Mouse (Mus musculus) forebrain, postnatal 0 days (tissue): ENCODE data around the gene Slc29a3. TPM values are rescaled to one million over a fixed set of nuclear protein-coding genes. Genes with fewer than 3 reads are reported as not detected.

Source experiments
- ATAC-seq: fragments of 200-750 bp; cut with Nextera tagmentation; 2 replicates; pipeline ENCODE4 v1.8.0; 2017; ENCODE audit warnings: mild to moderate bottlenecking, moderate library complexity
- DNase-seq: peaks from one replicate; pipeline ENCODE4 v3.0.0-alpha.2; 2015
- H3K27ac ChIP-seq: fragments of 300-500 bp; sonication (generic); 2 replicates; pipeline ENCODE4 v1.5.1; 2014; ENCODE audit warnings: low read depth, mild to moderate bottlenecking, antibody characterized with exemption, low read length, moderate library complexity, mixed read lengths
- H3K27me3 ChIP-seq: fragments of 300-500 bp; sonication (generic); 2 replicates; pipeline ENCODE4 v1.6.1; 2014; ENCODE audit warnings: mild to moderate bottlenecking, low read length, mixed read lengths; ENCODE audit not compliant: insufficient read depth
- H3K36me3 ChIP-seq: fragments of 300-500 bp; sonication (generic); 2 replicates; pipeline ENCODE4 v1.6.1; 2014; ENCODE audit warnings: mild to moderate bottlenecking, moderate library complexity; ENCODE audit not compliant: insufficient read depth
- H3K4me1 ChIP-seq: fragments of 300-500 bp; sonication (generic); 2 replicates; pipeline ENCODE4 v1.6.1; 2014; ENCODE audit warnings: antibody characterized with exemption; ENCODE audit not compliant: insufficient read depth
- H3K4me2 ChIP-seq: fragments of 300-500 bp; sonication (generic); 2 replicates; pipeline ENCODE4 v1.6.1; 2014; ENCODE audit warnings: low read depth, mild to moderate bottlenecking, moderate library complexity
- H3K4me3 ChIP-seq: fragments of 300-500 bp; sonication (generic); 2 replicates; pipeline ENCODE4 v1.5.1; 2014; ENCODE audit warnings: low read depth, low read length, mixed read lengths
- H3K9ac ChIP-seq: fragments of 300-500 bp; sonication (generic); 2 replicates; pipeline ENCODE4 v1.6.1; 2014; ENCODE audit warnings: mild to moderate bottlenecking
- H3K9me3 ChIP-seq: fragments of 300-500 bp; sonication (generic); 2 replicates; pipeline ENCODE4 v1.6.1; 2016; ENCODE audit warnings: low read length
- CTCF ChIP-seq: sonication (generic); IDR thresholded peaks from 2 replicates; pipeline ENCODE4 v1.5.1; 2016; ENCODE audit warnings: antibody characterized with exemption, control low read depth, low read depth
- WGBS: fragments of 180-500 bp; shearing (Covaris S2); extraction: QIAGEN DNeasy Blood & Tissue Kit; methylation state at CpG from one replicate; pipeline ENCODE4 v1.1.7; 2014; 5-methylcytosine and 5-hydroxymethylcytosine counted together
- polyA plus RNA-seq: library from polyadenylated mRNA; unstranded; fragments of >200 nt; fragmentation: Nextera tagmentation; extraction: Ambion mirVana; gene quantifications from 2 replicates; pipeline ENCODE4 v1.2.1, GENCODE M21; 2015
- total RNA-seq: library from RNA; depleted of rRNA; stranded (reverse); fragments of >200 nt; gene quantifications from 2 replicates; pipeline ENCODE4 v1.2.3, GENCODE M21; 2014

Slc29a3 gene
- total and polyA plus RNA-seq, 2 experiments from 2014 or later, result 9.3 to 11.6 TPM

GRCm38 (mm10) chr10:60731742-60732141 lies 20.9 kb downstream of the Slc29a3 start:
- no peaks in the 10 kb centered on the region for H3K27me3 ChIP-seq
- TF ChIP-seq CTCF, result no peak
- 7% methylated on average over 5 of the region's 5 CpGs for WGBS
- peaks cover 6% of the 10 kb centered on the region; the same call in 1 of the 2 replicates for H3K4me1 ChIP-seq
- ATAC-seq (peak; percentile 75), DNase-seq (peak; percentile 59)
- H3K9ac ChIP-seq, result 0 out of 2 replicates have a peak overlapping the region, but pooled peaks have one; percentile 18
- no peaks in the 10 kb centered on the region for H3K9me3 ChIP-seq
- no peak overlapping the region for H3K4me3 ChIP-seq
- H3K27ac ChIP-seq, result peak overlapping the region; percentile 68
- no peaks in the 10 kb centered on the region for H3K36me3 ChIP-seq
- no peak overlapping the region for H3K4me2 ChIP-seq

DNA sequence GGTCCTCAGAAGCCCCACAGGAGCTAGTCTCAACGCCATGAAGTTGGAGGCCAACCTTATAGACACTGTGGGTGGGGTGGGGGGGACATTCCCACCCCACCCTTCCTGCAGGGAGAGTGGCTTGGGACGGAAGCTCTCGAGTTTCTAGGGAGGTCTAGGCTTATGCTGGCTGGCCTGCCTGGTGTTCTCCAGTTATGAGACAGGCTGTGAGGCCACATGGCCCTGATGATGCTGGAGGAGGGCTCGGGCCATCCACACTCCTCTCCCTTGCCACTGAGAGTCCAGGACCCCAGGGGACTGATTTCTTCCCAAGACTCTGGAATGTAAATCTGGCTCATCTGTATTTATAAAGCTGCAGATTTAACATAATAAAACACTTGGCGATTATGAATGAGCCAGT lies 25.3 kb downstream of the Slc29a3 start:
- no peak for ATAC-seq
- no peak overlapping the region for H3K27ac ChIP-seq

GRCm38 (mm10) chr10:60726896-60727295 lies 25.7 kb downstream of the Slc29a3 start:
- DNase-seq (no peak), ATAC-seq (no peak)
- H3K9ac ChIP-seq, result no peak overlapping the region
- no peaks in the 10 kb centered on the region for H3K9me3 ChIP-seq
- H3K27me3 ChIP-seq, result no peaks in the 10 kb centered on the region
- WGBS, result 84% methylated on average over 3 of the region's 3 CpGs
- H3K4me1 ChIP-seq, result peaks cover under 1% of the 10 kb centered on the region; the same call in 1 of the 2 replicates
- no peak for TF ChIP-seq CTCF
- no peaks in the 10 kb centered on the region for H3K36me3 ChIP-seq
- H3K27ac ChIP-seq, result no peak overlapping the region
- no peak overlapping the region for H3K4me2 ChIP-seq
- no peak overlapping the region for H3K4me3 ChIP-seq

More for the DNA sequence above, 25.3 kb downstream of the Slc29a3 start:
- Histone ChIP-seq H3K4me2 (no peak overlapping the region), H3K4me3 (no peak overlapping the region), H3K4me1 (peaks cover 5% of the 10 kb centered on the region; the same call in 1 of the 2 replicates), H3K36me3 (no peaks in the 10 kb centered on the region), H3K27me3 (no peaks in the 10 kb centered on the region), H3K9ac (no peak overlapping the region), H3K9me3 (no peaks in the 10 kb centered on the region)
- TF ChIP-seq CTCF, result no peak
- WGBS, result 32% methylated on average over 5 of the region's 5 CpGs
- no peak for DNase-seq

- H3K27me3 ChIP-seq, result no peaks in the 10 kb centered on the region
- H3K36me3 ChIP-seq, result no peaks in the 10 kb centered on the region
- no peaks in the 10 kb centered on the region for H3K9me3 ChIP-seq
- H3K4me3 ChIP-seq, result no peak overlapping the region
- no peak for ATAC-seq
- TF ChIP-seq CTCF, result no peak
- no peak for DNase-seq
- no peak overlapping the region for H3K9ac ChIP-seq
- no peak overlapping the region for H3K4me2 ChIP-seq
- H3K4me1 ChIP-seq, result no peaks in the 10 kb centered on the region
- 74% methylated on average over 6 of the region's 6 CpGs for WGBS
- H3K27ac ChIP-seq, result no peak overlapping the region
These were observed 28.1 kb downstream of the Slc29a3 start for GRCm38 (mm10) chr10:60724496-60724895.

DNA sequence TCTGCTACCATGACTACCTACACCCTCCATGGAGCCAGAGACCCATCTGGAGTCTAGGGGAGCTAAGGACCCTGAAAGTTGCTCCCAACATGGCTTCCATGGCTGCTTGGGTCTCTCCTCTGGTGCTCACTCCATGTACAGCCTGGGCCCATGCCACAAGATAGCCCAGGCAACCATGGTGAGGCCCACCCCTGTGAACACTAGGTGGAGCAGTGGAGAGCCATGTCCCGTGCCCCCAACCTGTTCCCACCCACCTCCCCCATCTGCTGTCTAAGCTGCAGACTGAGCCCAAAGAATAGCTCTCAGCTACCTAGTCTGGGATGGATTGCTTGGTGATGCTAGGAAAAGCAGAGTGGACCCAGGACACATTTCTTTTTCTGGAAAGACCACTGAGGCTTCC lies 29.2 kb downstream of the Slc29a3 start:
- Histone ChIP-seq H3K9me3 (no peaks in the 10 kb centered on the region), H3K4me3 (no peak overlapping the region), H3K4me1 (no peaks in the 10 kb centered on the region), H3K27me3 (no peaks in the 10 kb centered on the region), H3K36me3 (no peaks in the 10 kb centered on the region), H3K9ac (no peak overlapping the region), H3K27ac (no peak overlapping the region), H3K4me2 (no peak overlapping the region)
- ATAC-seq (no peak), DNase-seq (no peak)
- WGBS, result 47% methylated on average over 1 of the region's 1 CpGs
- no peak for TF ChIP-seq CTCF

DNA sequence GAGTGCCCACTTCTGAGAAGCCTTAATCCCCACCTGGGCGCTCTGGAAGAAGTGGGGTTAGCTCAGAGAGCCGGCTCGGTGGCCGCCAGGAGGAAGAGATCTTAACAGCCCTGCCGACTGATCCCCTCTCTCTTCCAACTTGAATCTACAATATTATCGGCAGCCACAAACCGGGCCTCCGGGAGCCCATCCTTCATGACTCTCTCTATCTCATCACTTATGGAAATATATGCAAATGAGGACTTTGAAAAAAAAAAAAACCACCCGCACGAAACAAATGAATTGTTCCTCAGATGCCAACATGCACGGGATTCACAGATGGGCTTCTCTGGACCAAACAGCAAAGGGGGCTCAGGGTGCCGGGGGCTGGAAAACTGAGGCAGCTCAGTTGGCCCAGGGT lies 31.0 kb downstream of the Slc29a3 start:
- Histone ChIP-seq H3K4me1 (no peaks in the 10 kb centered on the region), H3K4me3 (no peak overlapping the region), H3K27ac (no peak overlapping the region), H3K9ac (no peak overlapping the region), H3K36me3 (no peaks in the 10 kb centered on the region), H3K9me3 (no peaks in the 10 kb centered on the region), H3K4me2 (0 out of 2 replicates have a peak overlapping the region, but pooled peaks have one; percentile 8), H3K27me3 (no peaks in the 10 kb centered on the region)
- DNase-seq (peak; percentile 26), ATAC-seq (peak; percentile 34; the same call in 1 of the 2 replicates)
- TF ChIP-seq CTCF, result no peak
- WGBS, result 16% methylated on average over 12 of the region's 12 CpGs

DNA sequence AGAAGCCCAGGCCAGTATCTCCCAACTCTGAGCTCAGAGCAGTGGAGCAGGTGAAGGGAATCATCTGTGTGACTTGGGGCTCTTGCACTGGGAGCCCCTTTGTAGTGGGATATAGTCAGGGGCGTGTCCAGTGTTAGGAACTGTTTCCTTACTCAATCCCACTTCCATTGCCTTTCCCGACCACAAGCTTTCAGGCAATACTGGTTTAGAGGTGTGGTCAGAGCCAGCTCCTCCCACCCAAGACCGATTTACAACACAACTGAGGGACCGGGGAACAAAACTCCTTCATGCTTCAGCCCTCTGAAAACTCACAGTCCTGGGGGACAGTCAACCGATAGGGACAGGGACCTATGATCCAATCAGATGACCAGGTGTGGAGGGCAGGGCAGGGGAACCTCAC lies 32.1 kb downstream of the Slc29a3 start:
- Histone ChIP-seq H3K36me3 (peaks cover 7% of the 10 kb centered on the region), H3K27me3 (no peaks in the 10 kb centered on the region), H3K4me3 (no peak overlapping the region), H3K9me3 (no peaks in the 10 kb centered on the region), H3K9ac (no peak overlapping the region), H3K27ac (no peak overlapping the region), H3K4me2 (no peak overlapping the region), H3K4me1 (no peaks in the 10 kb centered on the region)
- DNase-seq, result no peak
- TF ChIP-seq CTCF, result no peak
- no peak for ATAC-seq
- WGBS, result 86% methylated on average over 5 of the region's 5 CpGs
